Mouse (Mus musculus): ENCODE data around the gene Ifngr1.

GRCm38 (mm10) chr10:19600093-19600420 is 8.3 kb downstream of the Ifngr1 start:
- TF ChIP-seq POLR2A (IDR thresholded peaks at IDR 0.05; ENCODE audit: borderline replicate concordance, extremely low read depth, low read depth, low read length) (no peak), CTCF (IDR thresholded peaks at IDR 0.05; ENCODE audit: insufficient read depth, low read length) (no peak)

Data from lung, adult 2 months (tissue).